Mouse (Mus musculus) ovary, postnatal 10 days (tissue): ENCODE results near the gene Stat5b.

Experiments
- DNase-seq: peaks from one replicate; pipeline ENCODE4 v3.0.0; 2022; ENCODE audit warnings: low spot score

Gene Stat5b

GRCm38 (mm10) chr11:100865618-100866017, 15.1 kb upstream of the Stat5b start:
- no peak for DNase-seq

GRCm38 (mm10) chr11:100863141-100863540, 12.6 kb upstream of the Stat5b start:
- no peak for DNase-seq

GRCm38 (mm10) chr11:100861836-100862235, 11.3 kb upstream of the Stat5b start:
- DNase-seq: no peak

- no peak for DNase-seq
Measured at GRCm38 (mm10) chr11:100861335-100861734, 10.8 kb upstream of the Stat5b start.

GRCm38 (mm10) chr11:100860198-100861048, 9.9 kb upstream of the Stat5b start:
- peak; percentile 64 for DNase-seq

GRCm38 (mm10) chr11:100859579-100860075, 9.1 kb upstream of the Stat5b start:
- no peak for DNase-seq

GRCm38 (mm10) chr11:100858935-100859578, 8.5 kb upstream of the Stat5b start, which contains the start of gene Stat5a:
Stat5a (plus strand) TSS chr11:100859351.
- peak; percentile 35 for DNase-seq

GRCm38 (mm10) chr11:100857960-100858359, 7.4 kb upstream of the Stat5b start:
- DNase-seq: no peak

- DNase-seq: no peak
Measured at GRCm38 (mm10) chr11:100855178-100855577, 4.7 kb upstream of the Stat5b start.

- no peak for DNase-seq
Measured at GRCm38 (mm10) chr11:100854268-100854667, 3.7 kb upstream of the Stat5b start.

- DNase-seq: no peak
Measured at GRCm38 (mm10) chr11:100853018-100853417, 2.5 kb upstream of the Stat5b start.

GRCm38 (mm10) chr11:100852088-100852487, 1.6 kb upstream of the Stat5b start:
- no peak for DNase-seq

- DNase-seq: peak; percentile 49
Measured at GRCm38 (mm10) chr11:100850778-100851528, 429 bp upstream of the Stat5b start.

GRCm38 (mm10) chr11:100849456-100850037, 977 bp downstream of the Stat5b start:
- DNase-seq: no peak

- DNase-seq: no peak
Measured at GRCm38 (mm10) chr11:100848789-100849379, 1.6 kb downstream of the Stat5b start.

- DNase-seq: no peak
Measured at GRCm38 (mm10) chr11:100848080-100848479, 2.4 kb downstream of the Stat5b start.

- DNase-seq: no peak
Measured at GRCm38 (mm10) chr11:100847572-100847971, 3.0 kb downstream of the Stat5b start.

- no peak for DNase-seq
Measured at GRCm38 (mm10) chr11:100845793-100846192, 4.7 kb downstream of the Stat5b start.

GRCm38 (mm10) chr11:100844121-100844520, 6.4 kb downstream of the Stat5b start:
- DNase-seq: no peak

GRCm38 (mm10) chr11:100843070-100843669, 7.4 kb downstream of the Stat5b start:
- no peak for DNase-seq

GRCm38 (mm10) chr11:100842025-100842424, 8.5 kb downstream of the Stat5b start:
- DNase-seq: no peak
